Mouse (Mus musculus) MEL (cell line): ENCODE data around the gene Ezh2. TPM values are rescaled to one million over a fixed set of nuclear protein-coding genes. Genes with fewer than 3 reads are reported as not detected.

Experiments used
- DNase-seq: peaks from one replicate; pipeline ENCODE4 v3.0.0; 2011; ENCODE audit warnings: low read depth, low spot score
- H3K27ac ChIP-seq: 2 replicates; pipeline ENCODE4 v1.5.1; 2012; ENCODE audit warnings: low read depth, mild to moderate bottlenecking, control low read depth, low read length, moderate library complexity; ENCODE audit not compliant: control insufficient read depth
- H3K27me3 ChIP-seq, 2 experiments: fragments of 150-350 bp in 1 of 2; sonication (generic) in 1 of 2; 2 replicates each; pipeline ENCODE4 v1.6.1; 2012; ENCODE audit warnings: low read length in 2 of 2, mild to moderate bottlenecking in 2 of 2, improper control_type of control experiment in 1 of 2, moderate library complexity in 1 of 2; ENCODE audit not compliant: insufficient read depth in 2 of 2, control insufficient read depth in 1 of 2
- H3K36me3 ChIP-seq, 2 experiments: 2 replicates each; pipeline ENCODE4 v1.6.1; 2012 to 2014; ENCODE audit warnings: low read length in 2 of 2, improper control_type of control experiment in 1 of 2, inconsistent platforms in 1 of 2, mild to moderate bottlenecking in 1 of 2; ENCODE audit not compliant: insufficient read depth in 2 of 2, control insufficient read depth in 1 of 2
- H3K4me1 ChIP-seq, 2 experiments: fragments of 150-350 bp in 1 of 2; sonication (generic) in 1 of 2; 2 replicates each; pipeline ENCODE4 v1.6.1; 2012; ENCODE audit warnings: low read length in 2 of 2, improper control_type of control experiment in 1 of 2, mild to moderate bottlenecking in 1 of 2; ENCODE audit not compliant: insufficient read depth in 2 of 2, control insufficient read depth in 1 of 2
- H3K4me3 ChIP-seq, 2 experiments: fragments of 150-350 bp in 1 of 2; sonication (generic) in 1 of 2; 2 replicates each; pipeline ENCODE4 v1.5.1; 2012; ENCODE audit warnings: low read depth in 2 of 2, low read length in 2 of 2, mild to moderate bottlenecking in 2 of 2, moderate library complexity in 2 of 2, control low read depth in 1 of 2, improper control_type of control experiment in 1 of 2; ENCODE audit not compliant: control insufficient read depth in 1 of 2, insufficient read depth in 1 of 2
- H3K79me2 ChIP-seq: 2 replicates; pipeline ENCODE4 v1.6.1; 2012; ENCODE audit warnings: mild to moderate bottlenecking, low read length, moderate library complexity; ENCODE audit not compliant: control insufficient read depth, poor library complexity, insufficient read depth
- H3K9ac ChIP-seq: 2 replicates; pipeline ENCODE4 v1.6.1; 2012; ENCODE audit warnings: low read depth, mild to moderate bottlenecking, control low read depth, low read length, moderate library complexity; ENCODE audit not compliant: control insufficient read depth, poor library complexity, severe bottlenecking
- H3K9me3 ChIP-seq: fragments of 150-350 bp; sonication (generic); replicated peaks from 2 replicates; pipeline ENCODE4 v1.6.1; 2012; ENCODE audit warnings: mild to moderate bottlenecking, low read length, improper control_type of control experiment, moderate library complexity; ENCODE audit not compliant: insufficient read depth
- BHLHE40 ChIP-seq: IDR thresholded peaks from 2 replicates; pipeline ENCODE4 v1.6.1; 2012; ENCODE audit warnings: low read depth, mild to moderate bottlenecking, inconsistent platforms, low read length, improper control_type of control experiment, borderline replicate concordance
- E2F4 ChIP-seq: IDR thresholded peaks from 2 replicates; pipeline ENCODE4 v1.6.1; 2011; ENCODE audit warnings: low read depth, low read length, improper control_type of control experiment, borderline replicate concordance
- ELF1 ChIP-seq: IDR thresholded peaks from 2 replicates; pipeline ENCODE4 v1.6.1; 2014; ENCODE audit warnings: low read depth, mild to moderate bottlenecking, inconsistent platforms, low read length, improper control_type of control experiment, moderate library complexity
- ETS1 ChIP-seq: IDR thresholded peaks from 2 replicates; pipeline ENCODE4 v1.6.1; 2012; ENCODE audit warnings: low read depth, mild to moderate bottlenecking, inconsistent platforms, low read length, improper control_type of control experiment, moderate library complexity
- GABPA ChIP-seq: IDR thresholded peaks from 2 replicates; pipeline ENCODE4 v1.6.1; 2012; ENCODE audit warnings: low read depth, mild to moderate bottlenecking, inconsistent platforms, low read length, improper control_type of control experiment, moderate library complexity
- GATA1 ChIP-seq: IDR thresholded peaks from 2 replicates; pipeline ENCODE4 v1.6.1; 2011; ENCODE audit warnings: low read depth, low read length, improper control_type of control experiment
- HCFC1 ChIP-seq: IDR thresholded peaks from 2 replicates; pipeline ENCODE4 v1.6.1; 2012; ENCODE audit warnings: low read depth, mild to moderate bottlenecking, inconsistent platforms, low read length, improper control_type of control experiment, moderate library complexity
- MAFK ChIP-seq: IDR thresholded peaks from 2 replicates; pipeline ENCODE4 v1.6.1; 2011; ENCODE audit warnings: low read depth, mild to moderate bottlenecking, low read length, improper control_type of control experiment, borderline replicate concordance
- MAZ ChIP-seq: IDR thresholded peaks from 2 replicates; pipeline ENCODE4 v1.6.1; 2012; ENCODE audit warnings: low read depth, mild to moderate bottlenecking, inconsistent platforms, low read length, improper control_type of control experiment
- MEF2A ChIP-seq: IDR thresholded peaks from 2 replicates; pipeline ENCODE4 v1.6.1; 2014; ENCODE audit warnings: low read depth, mild to moderate bottlenecking, inconsistent platforms, low read length, improper control_type of control experiment; ENCODE audit not compliant: poor library complexity, insufficient replicate concordance, severe bottlenecking; ENCODE audit errors: extremely low read depth
- MYB ChIP-seq: IDR thresholded peaks from 2 replicates; pipeline ENCODE4 v1.6.1; 2011; ENCODE audit warnings: mild to moderate bottlenecking, low read depth, low read length, improper control_type of control experiment
- MYC ChIP-seq: IDR thresholded peaks from 2 replicates; pipeline ENCODE4 v1.6.1; 2011; ENCODE audit warnings: low read depth, mild to moderate bottlenecking, low read length, improper control_type of control experiment, moderate library complexity
- NRF1 ChIP-seq: IDR thresholded peaks from 2 replicates; pipeline ENCODE4 v1.6.1; 2014; ENCODE audit warnings: low read depth, mild to moderate bottlenecking, inconsistent platforms, low read length, improper control_type of control experiment, moderate library complexity; ENCODE audit not compliant: poor library complexity, insufficient read depth, severe bottlenecking
- POLR2A ChIP-seq, 2 experiments: IDR thresholded peaks; 2 replicates each; pipeline ENCODE4 v1.6.1; 2011 to 2012; ENCODE audit warnings: low read length in 2 of 2, mild to moderate bottlenecking in 2 of 2, control low read depth in 1 of 2, improper control_type of control experiment in 1 of 2, low read depth in 1 of 2, moderate library complexity in 1 of 2; ENCODE audit not compliant: control insufficient read depth in 1 of 2, insufficient read depth in 1 of 2, poor library complexity in 1 of 2
- POLR2AphosphoS2 ChIP-seq: IDR thresholded peaks from 2 replicates; pipeline ENCODE4 v1.6.1; 2011; ENCODE audit warnings: low read length, improper control_type of control experiment
- POLR2AphosphoS5 ChIP-seq: IDR thresholded peaks from 2 replicates; pipeline ENCODE4 v1.6.1; 2012; ENCODE audit warnings: low read depth, borderline replicate concordance, mild to moderate bottlenecking, inconsistent platforms, low read length, moderate library complexity, mixed read lengths
- SMC3 ChIP-seq: IDR thresholded peaks from 2 replicates; pipeline ENCODE4 v1.6.1; 2011; ENCODE audit warnings: low read depth, low read length, improper control_type of control experiment
- TCF12 ChIP-seq: IDR thresholded peaks from 2 replicates; pipeline ENCODE4 v1.6.1; 2014; ENCODE audit warnings: low read depth, mild to moderate bottlenecking, inconsistent platforms, low read length, improper control_type of control experiment, moderate library complexity
- USF1 ChIP-seq: IDR thresholded peaks from 2 replicates; pipeline ENCODE4 v1.6.1; 2014; ENCODE audit warnings: low read depth, mild to moderate bottlenecking, inconsistent platforms, low read length, improper control_type of control experiment, moderate library complexity
- ZKSCAN1 ChIP-seq: IDR thresholded peaks from 2 replicates; pipeline ENCODE4 v1.6.1; 2012; ENCODE audit warnings: low read depth, mild to moderate bottlenecking, inconsistent platforms, low read length, improper control_type of control experiment, moderate library complexity
- polyA plus RNA-seq, 2 experiments: library from polyadenylated mRNA; stranded (reverse) in 1 of 2; unstranded in 1 of 2; fragments of >175 nt in 1 of 2; fragments of >200 nt in 1 of 2; gene quantifications; 2 replicates each; pipeline versions ENCODE4 v1.2.1 to v1.2.4; 2012; ENCODE audit warnings: low replicate concordance in 2 of 2, low read depth in 1 of 2; ENCODE audit not compliant: insufficient read length in 2 of 2, insufficient read depth in 1 of 2, missing spikeins in 1 of 2
- total RNA-seq: library from RNA; depleted of rRNA; stranded (reverse); fragments of 300-350 nt; gene quantifications from 2 replicates; pipeline ENCODE4 v1.2.3, GENCODE M21; 2012

The Ezh2 gene
- total and polyA plus RNA-seq, 3 experiments = 30.9 to 1,353 (median 82.6) TPM

DNA sequence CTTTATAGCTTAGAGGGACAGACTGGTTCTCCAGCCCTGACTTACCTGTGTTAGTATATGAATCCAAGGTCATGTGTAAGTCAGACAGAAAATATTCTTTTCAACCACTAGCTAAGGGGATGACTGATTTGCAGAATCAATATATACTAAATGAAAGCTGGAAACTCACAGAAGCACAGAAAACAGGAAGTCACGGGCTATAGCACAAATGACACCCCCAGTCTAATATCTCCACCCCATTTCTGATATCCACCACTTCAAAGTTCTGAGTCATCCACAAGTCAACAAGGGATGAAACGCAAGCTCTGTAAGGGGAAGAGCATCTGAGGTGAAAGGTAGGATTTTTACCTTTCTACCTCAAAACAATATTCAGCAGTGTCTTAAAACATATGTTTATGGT, 34.3 kb downstream of the Ezh2 start:
- peaks cover 11 to 17% of the 10 kb centered on the region in 2 experiments for H3K4me1 ChIP-seq
- H3K4me3 ChIP-seq = no peak overlapping the region
- H3K36me3 ChIP-seq = peaks cover 20 to 42% of the 10 kb centered on the region in 2 experiments
- H3K27me3 ChIP-seq = no peaks in the 10 kb centered on the region
- DNase-seq = peak; percentile 71
- H3K79me2 ChIP-seq = peaks cover 7% of the 10 kb centered on the region; the same call in 1 of the 2 replicates
- H3K9me3 ChIP-seq = no peaks in the 10 kb centered on the region
- no peak overlapping the region for H3K9ac ChIP-seq
- TF ChIP-seq ETS1 (0 out of 2 replicates have a peak, but pooled peaks have one; percentile 20), MEF2A (no peak), BHLHE40 (peak; percentile 64; the same call in 1 of the 2 replicates), MYC (no peak), ELF1 (no peak)
- H3K27ac ChIP-seq = peak overlapping the region; percentile 44

DNA sequence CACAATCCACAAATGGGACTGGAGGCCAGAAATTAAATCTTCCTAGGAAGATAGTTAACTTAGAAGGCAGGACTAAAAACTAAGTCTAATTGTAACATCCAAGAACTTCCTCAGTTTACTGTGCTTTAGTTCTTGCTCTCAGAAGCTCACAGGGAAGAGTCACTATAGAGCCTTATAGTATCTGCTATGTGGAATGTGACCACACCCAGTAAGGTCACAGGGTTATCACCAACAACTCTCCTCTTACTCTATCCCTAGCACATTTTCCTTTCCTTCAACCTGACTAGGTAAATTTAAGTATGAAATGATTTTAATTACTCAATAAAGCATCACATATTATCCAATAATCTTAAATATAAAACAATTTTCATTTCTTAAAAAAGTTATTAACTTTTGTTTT, 34.7 kb downstream of the Ezh2 start:
- Histone ChIP-seq H3K9me3 (no peaks in the 10 kb centered on the region), H3K4me3 (no peak overlapping the region), H3K4me1 (peaks cover 11 to 17% of the 10 kb centered on the region in 2 experiments), H3K79me2 (peaks cover 7% of the 10 kb centered on the region; the same call in 1 of the 2 replicates), H3K27me3 (no peaks in the 10 kb centered on the region), H3K36me3 (peaks cover 20 to 39% of the 10 kb centered on the region in 2 experiments), H3K27ac (no peak overlapping the region), H3K9ac (no peak overlapping the region)
- TF ChIP-seq GABPA (no peak), MYC (no peak), GATA1 (no peak), MAZ (no peak), ZKSCAN1 (no peak), BHLHE40 (no peak), POLR2A (IDR thresholded peaks at IDR 0.05; ENCODE audit: control insufficient read depth in 1 of 2, insufficient read depth in 1 of 2, low read depth in 1 of 2, low read length in 2 of 2, poor library complexity in 1 of 2) (no peak), E2F4 (no peak), ELF1 (no peak), MYB (no peak), NRF1 (no peak), ETS1 (no peak), SMC3 (no peak), POLR2AphosphoS5 (no peak), HCFC1 (no peak), TCF12 (no peak), POLR2AphosphoS2 (no peak), USF1 (no peak), MAFK (no peak)
- no peak for DNase-seq
